Mouse (Mus musculus): Measurements from ENCODE around the gene Tpm4. TPM values are rescaled to one million over a fixed set of nuclear protein-coding genes. Genes with fewer than 3 reads are reported as not detected.
A peak's percentile ranks its signal among the peaks of the same experiment; 100 is the strongest.

Tpm4 gene
- polyA plus RNA-seq, 2 experiments, result 49.0 to 69.2 TPM

DNA sequence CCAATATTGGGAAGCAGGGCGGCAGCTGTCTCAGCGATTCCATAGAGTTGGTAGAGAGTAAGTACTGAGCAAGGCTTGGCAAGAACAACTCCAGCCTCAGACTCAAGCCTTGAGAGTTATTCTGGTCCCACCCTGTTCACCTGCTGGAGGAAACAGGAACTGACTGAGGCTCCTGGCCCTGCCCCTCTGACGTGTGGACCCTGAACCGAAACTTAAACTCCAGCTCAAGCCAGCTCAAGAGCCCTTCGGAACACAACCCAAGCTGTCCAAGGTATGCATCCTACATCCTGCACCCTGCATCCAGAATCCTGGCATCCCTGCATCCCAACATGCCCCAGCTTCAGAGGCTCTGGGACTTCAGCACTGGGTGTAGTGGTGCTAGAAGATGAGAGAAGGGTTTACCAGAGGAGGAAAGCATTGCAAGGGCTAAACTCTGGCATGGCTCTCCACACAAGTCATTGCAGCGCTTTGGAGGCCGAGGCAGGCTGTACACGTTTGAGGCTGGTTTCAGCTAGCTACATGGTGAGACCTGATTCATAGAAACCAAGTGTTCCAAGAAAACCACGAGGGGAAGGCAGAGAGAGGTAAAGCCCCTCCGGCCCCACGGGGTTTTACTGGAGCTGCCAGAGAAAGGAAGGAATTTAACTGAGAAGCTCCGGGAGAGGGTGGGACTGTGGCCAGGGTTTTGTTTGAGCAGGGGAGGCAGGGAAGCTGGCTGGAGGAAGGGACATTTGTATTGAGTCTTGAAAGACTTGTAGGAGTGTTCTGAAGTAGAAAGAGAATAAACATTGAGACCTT, 54.8 kb downstream of the Tpm4 start, which contains the start of gene Hsh2d:
TSS of gene Hsh2d (plus strand) at position 222 of the 798 bp plus-strand sequence.
- 47% methylated on average over 12 of the region's 12 CpGs for WGBS (ENCODE audit: insufficient replicate concordance)
- TF ChIP-seq CTCF (IDR thresholded peaks at IDR 0.05; ENCODE audit: low read depth) (peak; percentile 35; the same call in 1 of the 2 replicates), EP300 (IDR thresholded peaks at IDR 0.05; ENCODE audit: low read depth) (no peak)
- Histone ChIP-seq H3K4me3 (ENCODE audit: insufficient read depth in 1 of 2, low read depth in 2 of 2, low read length in 2 of 2) (no peak within 1 kb of the TSS), H3K9ac (replicated peaks) (no peak within 1 kb of the TSS), H3K27me3 (ENCODE audit: control insufficient read depth, insufficient read depth, low read length) (no peaks in the 10 kb centered on the region), H3K36me3 (replicated peaks; ENCODE audit: control insufficient read depth, insufficient read depth, low read depth) (no peaks in the 10 kb centered on the region), H3K4me2 (ENCODE audit: low read depth) (no peak within 1 kb of the TSS; the same call in 1 of the 2 replicates), H3K9me3 (ENCODE audit: control insufficient read depth, low read length) (no peaks in the 10 kb centered on the region), H3K27ac (no peak within 1 kb of the TSS), H3K4me1 (replicated peaks; ENCODE audit: control insufficient read depth in 2 of 2, insufficient read depth in 2 of 2, low read length in 1 of 2) (no peaks in the 10 kb centered on the region)
- DNase-seq (ENCODE audit: low read depth in 3 of 3, low spot score in 3 of 3) (no peak), ATAC-seq (ENCODE audit: insufficient read depth) (no peak)

DNA sequence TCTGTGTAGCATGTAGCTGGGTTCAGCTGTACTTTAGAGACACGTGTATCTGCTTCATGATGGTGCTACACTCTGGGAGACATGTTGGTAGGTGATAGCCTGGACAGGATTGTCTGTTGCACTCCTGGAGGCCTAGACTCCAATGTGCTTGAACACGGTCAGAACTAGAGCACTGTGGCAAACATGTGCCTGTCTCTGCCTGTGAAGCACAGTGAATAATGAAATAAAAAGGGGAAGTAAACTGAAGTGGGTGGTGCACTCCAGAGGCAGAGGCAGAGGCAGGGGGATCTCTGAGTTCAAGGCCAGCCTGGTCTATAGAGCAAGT, 55.4 kb downstream of the Tpm4 start:
- Histone ChIP-seq H3K9me3 (ENCODE audit: control insufficient read depth, low read length) (no peaks in the 10 kb centered on the region), H3K4me1 (replicated peaks; ENCODE audit: control insufficient read depth in 2 of 2, insufficient read depth in 2 of 2, low read length in 1 of 2) (no peaks in the 10 kb centered on the region), H3K27ac (no peak overlapping the region), H3K27me3 (ENCODE audit: control insufficient read depth, insufficient read depth, low read length) (no peaks in the 10 kb centered on the region), H3K4me2 (ENCODE audit: low read depth) (no peak overlapping the region), H3K9ac (replicated peaks) (no peak overlapping the region), H3K4me3 (ENCODE audit: insufficient read depth in 1 of 2, low read depth in 2 of 2, low read length in 2 of 2) (no peak overlapping the region), H3K36me3 (replicated peaks; ENCODE audit: control insufficient read depth, insufficient read depth, low read depth) (no peaks in the 10 kb centered on the region)
- ATAC-seq (ENCODE audit: insufficient read depth) (no peak), DNase-seq (ENCODE audit: low read depth in 3 of 3, low spot score in 3 of 3) (no peak)
- WGBS (ENCODE audit: insufficient replicate concordance), result 60% methylated on average over 2 of the region's 2 CpGs
- TF ChIP-seq EP300 (IDR thresholded peaks at IDR 0.05; ENCODE audit: low read depth) (no peak), CTCF (IDR thresholded peaks at IDR 0.05; ENCODE audit: low read depth) (no peak)

DNA sequence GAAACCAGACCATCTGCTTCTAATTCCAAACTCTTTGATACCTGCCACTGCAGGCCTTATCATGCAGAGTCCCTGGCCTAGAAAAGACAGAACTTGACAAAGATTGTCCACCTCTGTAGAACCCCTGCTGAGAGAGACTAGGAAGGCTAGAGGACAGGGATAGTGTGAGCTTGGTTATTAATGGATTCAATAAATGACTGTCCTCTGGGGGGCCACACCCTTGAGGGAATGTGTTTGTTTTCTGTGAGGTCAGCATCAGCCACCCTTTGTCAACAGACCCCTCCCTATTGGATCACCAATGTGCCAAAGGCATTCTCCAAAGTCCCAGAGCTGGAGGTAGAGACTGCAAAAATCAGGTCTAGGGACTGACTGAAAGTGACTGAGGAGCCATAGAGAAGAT, 57.3 kb downstream of the Tpm4 start:
- ATAC-seq (ENCODE audit: insufficient read depth), result no peak
- no peak overlapping the region for H3K27ac ChIP-seq
- H3K9ac ChIP-seq (replicated peaks), result no peak overlapping the region
- no peaks in the 10 kb centered on the region for H3K27me3 ChIP-seq (ENCODE audit: control insufficient read depth, insufficient read depth, low read length)
- no peak overlapping the region for H3K4me3 ChIP-seq (ENCODE audit: insufficient read depth in 1 of 2, low read depth in 2 of 2, low read length in 2 of 2)
- no peaks in the 10 kb centered on the region for H3K4me1 ChIP-seq (replicated peaks; ENCODE audit: control insufficient read depth in 2 of 2, insufficient read depth in 2 of 2, low read length in 1 of 2)
- TF ChIP-seq CTCF (IDR thresholded peaks at IDR 0.05; ENCODE audit: low read depth) (no peak), EP300 (IDR thresholded peaks at IDR 0.05; ENCODE audit: low read depth) (no peak)
- H3K36me3 ChIP-seq (replicated peaks; ENCODE audit: control insufficient read depth, insufficient read depth, low read depth), result no peaks in the 10 kb centered on the region
- no peak overlapping the region for H3K4me2 ChIP-seq (ENCODE audit: low read depth)
- H3K9me3 ChIP-seq (ENCODE audit: control insufficient read depth, low read length), result no peaks in the 10 kb centered on the region
- DNase-seq (ENCODE audit: low read depth in 3 of 3, low spot score in 3 of 3), result no peak

DNA sequence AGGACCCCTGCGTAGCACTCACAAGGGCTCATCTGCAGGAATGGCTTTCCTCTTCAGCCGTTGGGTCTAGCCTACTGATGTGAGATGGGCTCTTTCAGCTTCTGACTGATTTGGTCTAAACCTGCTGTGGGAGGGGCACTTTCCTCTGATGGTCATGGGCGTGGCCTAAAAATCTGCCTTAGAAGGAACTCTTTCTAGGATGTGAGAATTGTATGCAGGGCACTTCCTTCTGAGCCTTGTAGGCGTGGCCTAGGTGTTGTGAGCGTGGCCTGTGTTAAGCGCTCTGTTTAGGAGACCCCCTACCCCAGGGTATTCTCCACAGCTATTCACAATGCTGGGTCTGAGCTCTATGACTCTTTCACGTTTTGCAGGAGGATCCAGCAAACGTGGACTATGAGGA, 63.2 kb downstream of the Tpm4 start:
- Histone ChIP-seq H3K36me3 (replicated peaks; ENCODE audit: control insufficient read depth, insufficient read depth, low read depth) (no peaks in the 10 kb centered on the region), H3K4me3 (ENCODE audit: insufficient read depth in 1 of 2, low read depth in 2 of 2, low read length in 2 of 2) (no peak overlapping the region), H3K4me1 (replicated peaks; ENCODE audit: control insufficient read depth in 2 of 2, insufficient read depth in 2 of 2, low read length in 1 of 2) (no peaks in the 10 kb centered on the region), H3K27me3 (ENCODE audit: control insufficient read depth, insufficient read depth, low read length) (no peaks in the 10 kb centered on the region), H3K27ac (no peak overlapping the region), H3K4me2 (ENCODE audit: low read depth) (no peak overlapping the region), H3K9ac (replicated peaks) (no peak overlapping the region), H3K9me3 (ENCODE audit: control insufficient read depth, low read length) (peaks cover 3% of the 10 kb centered on the region)
- ATAC-seq (ENCODE audit: insufficient read depth) (no peak), DNase-seq (ENCODE audit: low read depth in 3 of 3, low spot score in 3 of 3) (no peak)
- no peak for TF ChIP-seq EP300 (IDR thresholded peaks at IDR 0.05; ENCODE audit: low read depth)
- TF ChIP-seq CTCF (IDR thresholded peaks at IDR 0.05; ENCODE audit: low read depth), result no peak
- 46% methylated on average over 8 of the region's 8 CpGs for WGBS (ENCODE audit: insufficient replicate concordance)

Other genes with a start within 250 kb of the Tpm4 start
- gene Zfp882, start 226.4 kb upstream of the Tpm4 start, polyA plus RNA-seq (2012; rRNA removed), result 0.42 and 0.52 TPM in 2 replicates
- gene Zfp882, start 226.4 kb upstream of the Tpm4 start, polyA plus RNA-seq (2014; fragmentation: Nextera tagmentation; extraction: Ambion mirVana), result 0.51 and 0.53 TPM in 2 replicates
- 3.0 and 5.8 TPM in 2 replicates for gene Zfp617, start 226.3 kb upstream of the Tpm4 start, polyA plus RNA-seq (2012; rRNA removed)
- 6.7 and 7.4 TPM in 2 replicates for gene Zfp617, start 226.3 kb upstream of the Tpm4 start, polyA plus RNA-seq (2014; fragmentation: Nextera tagmentation; extraction: Ambion mirVana)
- gene Zfp961, start 183.9 kb upstream of the Tpm4 start, polyA plus RNA-seq (2012; rRNA removed), result 6.3 and 8.4 TPM in 2 replicates
- 9.2 and 11.5 TPM in 2 replicates for gene Zfp961, start 183.9 kb upstream of the Tpm4 start, polyA plus RNA-seq (2014; fragmentation: Nextera tagmentation; extraction: Ambion mirVana)
- gene Cyp4f18, start 125.3 kb upstream of the Tpm4 start, polyA plus RNA-seq (2012; rRNA removed), result 1.4 TPM in 2 replicates
- gene Cyp4f18, start 125.3 kb upstream of the Tpm4 start, polyA plus RNA-seq (2014; fragmentation: Nextera tagmentation; extraction: Ambion mirVana), result 1.1 and 2.1 TPM in 2 replicates
- not detected in 2 replicates for gene Olfr372, start 93.8 kb upstream of the Tpm4 start, polyA plus RNA-seq (2012; rRNA removed)
- gene Olfr372, start 93.8 kb upstream of the Tpm4 start, polyA plus RNA-seq (2014; fragmentation: Nextera tagmentation; extraction: Ambion mirVana), result not detected in 2 replicates
- gene Olfr373, start 51.8 kb upstream of the Tpm4 start, polyA plus RNA-seq (2012; rRNA removed), result not detected in 2 replicates
- not detected in 2 replicates for gene Olfr373, start 51.8 kb upstream of the Tpm4 start, polyA plus RNA-seq (2014; fragmentation: Nextera tagmentation; extraction: Ambion mirVana)
- gene Olfr374, start 27.9 kb upstream of the Tpm4 start, polyA plus RNA-seq (2012; rRNA removed), result not detected in 2 replicates
- not detected in 2 replicates for gene Olfr374, start 27.9 kb upstream of the Tpm4 start, polyA plus RNA-seq (2014; fragmentation: Nextera tagmentation; extraction: Ambion mirVana)
- 18.3 and 59.7 TPM in 2 replicates for gene Rab8a, start 26.2 kb downstream of the Tpm4 start, polyA plus RNA-seq (2012; rRNA removed)
- gene Rab8a, start 26.2 kb downstream of the Tpm4 start, polyA plus RNA-seq (2014; fragmentation: Nextera tagmentation; extraction: Ambion mirVana), result 50.7 and 54.6 TPM in 2 replicates
- gene Hsh2d, start 54.7 kb downstream of the Tpm4 start, polyA plus RNA-seq (2012; rRNA removed), result 0.15 and 0.18 TPM in 2 replicates
- 0.11 and 0.37 TPM in 2 replicates for gene Hsh2d, start 54.7 kb downstream of the Tpm4 start, polyA plus RNA-seq (2014; fragmentation: Nextera tagmentation; extraction: Ambion mirVana)
- not detected in 2 replicates for gene Cib3, start 77.9 kb downstream of the Tpm4 start, polyA plus RNA-seq (2012; rRNA removed)
- gene Cib3, start 77.9 kb downstream of the Tpm4 start, polyA plus RNA-seq (2014; fragmentation: Nextera tagmentation; extraction: Ambion mirVana), result 0.24 TPM in 1 of 2 replicates, not detected in the other
- gene Gm11034, start 78.7 kb downstream of the Tpm4 start, polyA plus RNA-seq (2012; rRNA removed), result not detected in 2 replicates
- not detected in 2 replicates for gene Gm11034, start 78.7 kb downstream of the Tpm4 start, polyA plus RNA-seq (2014; fragmentation: Nextera tagmentation; extraction: Ambion mirVana)
- gene Fam32a, start 84.8 kb downstream of the Tpm4 start, polyA plus RNA-seq (2012; rRNA removed), result 22.9 and 28.2 TPM in 2 replicates
- 32.6 and 34.3 TPM in 2 replicates for gene Fam32a, start 84.8 kb downstream of the Tpm4 start, polyA plus RNA-seq (2014; fragmentation: Nextera tagmentation; extraction: Ambion mirVana)
- gene Ap1m1, start 105.0 kb downstream of the Tpm4 start, polyA plus RNA-seq (2012; rRNA removed), result 35.0 and 38.8 TPM in 2 replicates
- 46.7 and 52.5 TPM in 2 replicates for gene Ap1m1, start 105.0 kb downstream of the Tpm4 start, polyA plus RNA-seq (2014; fragmentation: Nextera tagmentation; extraction: Ambion mirVana)
- 0.83 and 7.4 TPM in 2 replicates for gene Gm10282, start 170.3 kb downstream of the Tpm4 start, polyA plus RNA-seq (2012; rRNA removed)
- gene Gm10282, start 170.3 kb downstream of the Tpm4 start, polyA plus RNA-seq (2014; fragmentation: Nextera tagmentation; extraction: Ambion mirVana), result 7.3 and 8.0 TPM in 2 replicates
- 2.9 and 3.4 TPM in 2 replicates for gene Klf2, start 184.1 kb downstream of the Tpm4 start, polyA plus RNA-seq (2012; rRNA removed)
- gene Klf2, start 184.1 kb downstream of the Tpm4 start, polyA plus RNA-seq (2014; fragmentation: Nextera tagmentation; extraction: Ambion mirVana), result 2.0 and 2.6 TPM in 2 replicates